ENCODE assay signal across 9 mouse cellular contexts in genomic region chr4:62695523-62695922, GRCm38 (mm10).
DNase-seq lines count a peak whose midpoint lies in the region; ATAC-seq and TF ChIP-seq lines count a peak whose summit lies in the region.
"Had no signal": no experiment of that assay in that cellular context is flagged by ENCODE, and none has a peak within 500 bp of the region (broad histone marks: within the 10 kb centered on the region; RNA-seq: fewer than 3 reads in every experiment).

No protein-coding gene starts in this region.

- peaks cover 79% of the 10 kb centered on the region for H3K4me1 ChIP-seq in neural tube, embryonic 13.5 days (replicated peaks)
- peaks cover 24% of the 10 kb centered on the region for H3K4me1 ChIP-seq in hindbrain, postnatal 0 days (ENCODE audit: insufficient read depth, low read length)
- H3K4me1 ChIP-seq in midbrain, embryonic 15.5 days, result peaks cover 49% of the 10 kb centered on the region

- no peak for ATAC-seq in neural tube, embryonic 13.5 days (ENCODE audit: low read depth)
- no peak for ATAC-seq in hindbrain, postnatal 0 days
- ATAC-seq in midbrain, embryonic 15.5 days (replicated peaks), result 0 out of 2 replicates have a peak, but pooled peaks have one; percentile 10

- peak overlapping the region; percentile 41 for H3K9ac ChIP-seq in neural tube, embryonic 13.5 days
- no peak overlapping the region for H3K9ac ChIP-seq in hindbrain, postnatal 0 days (replicated peaks; ENCODE audit: low read length)
- H3K9ac ChIP-seq in midbrain, embryonic 15.5 days, result no peak overlapping the region

- no peak overlapping the region for H3K4me3 ChIP-seq in neural tube, embryonic 13.5 days
- H3K4me3 ChIP-seq in hindbrain, postnatal 0 days (ENCODE audit: low read length), result no peak overlapping the region
- no peak overlapping the region for H3K4me3 ChIP-seq in midbrain, embryonic 15.5 days
- H3K4me3 ChIP-seq: megakaryocyte, embryonic 14.5 days had no signal

- H3K27ac ChIP-seq in neural tube, embryonic 13.5 days (replicated peaks), result peak overlapping the region; percentile 64
- H3K27ac ChIP-seq in hindbrain, postnatal 0 days, result peak overlapping the region; percentile 41; the same call in 1 of the 2 replicates
- H3K27ac ChIP-seq in midbrain, embryonic 15.5 days, result 0 out of 2 replicates have a peak overlapping the region, but pooled peaks have one; percentile 4

- no peak overlapping the region for H3K4me2 ChIP-seq in neural tube, embryonic 13.5 days
- H3K4me2 ChIP-seq in hindbrain, postnatal 0 days (ENCODE audit: low read depth, low read length), result no peak overlapping the region
- H3K4me2 ChIP-seq in midbrain, embryonic 15.5 days, result no peak overlapping the region

- H3K27me3 ChIP-seq in neural tube, embryonic 13.5 days, result no peaks in the 10 kb centered on the region
- H3K27me3 ChIP-seq in hindbrain, postnatal 0 days (ENCODE audit: insufficient read depth, low read length), result no peaks in the 10 kb centered on the region
- H3K27me3 ChIP-seq in midbrain, embryonic 15.5 days (replicated peaks), result no peaks in the 10 kb centered on the region

- DNase-seq in adrenal gland, postnatal 14 days, result peak; percentile 34
- DNase-seq in adrenal gland, adult 18-20 months (ENCODE audit: low spot score in 2 of 2), result no peak
- no peak for DNase-seq in neural tube, embryonic 10.5 days (ENCODE audit: extremely low spot score, low spot score)
- DNase-seq in hindbrain, postnatal 0 days (ENCODE audit: low spot score), result no peak
- DNase-seq in urinary bladder, postnatal 36 days (ENCODE audit: low spot score in 2 of 2), result no peak
- no peak for DNase-seq in urinary bladder, postnatal 25 days (ENCODE audit: low spot score)

- H3K9me3 ChIP-seq in neural tube, embryonic 13.5 days, result no peaks in the 10 kb centered on the region
- H3K9me3 ChIP-seq in hindbrain, postnatal 0 days (ENCODE audit: low read length), result no peaks in the 10 kb centered on the region
- no peaks in the 10 kb centered on the region for H3K9me3 ChIP-seq in midbrain, embryonic 15.5 days
- H3K9me3 ChIP-seq: megakaryocyte, embryonic 14.5 days had no signal

- 65% methylated on average over 8 of the region's 8 CpGs for WGBS in neural tube, embryonic 13.5 days
- 59% methylated on average over 8 of the region's 8 CpGs for WGBS in hindbrain, postnatal 0 days
- WGBS in midbrain, embryonic 15.5 days, result 69% methylated on average over 8 of the region's 8 CpGs

- no peak for TF ChIP-seq CTCF in hindbrain, postnatal 0 days (IDR thresholded peaks at IDR 0.05; ENCODE audit: low read depth)

- H3K36me3 ChIP-seq in neural tube, embryonic 13.5 days, result peaks cover 52% of the 10 kb centered on the region
- H3K36me3 ChIP-seq in hindbrain, postnatal 0 days (ENCODE audit: insufficient read depth, low read length), result no peaks in the 10 kb centered on the region
- H3K36me3 ChIP-seq in midbrain, embryonic 15.5 days (replicated peaks), result peaks cover 10% of the 10 kb centered on the region; the same call in 1 of the 2 replicates

Comparison
In these comparisons a context has a peak if more than half of its experiments do, and no peak if none do; other contexts are left out.
1. H3K27ac ChIP-seq: peak in every context shown above with its lines; median percentile 64 in neural tube, embryonic 13.5 days; 41 in hindbrain, postnatal 0 days; 4 in midbrain, embryonic 15.5 days.